Mouse (Mus musculus) liver, postnatal 0 days (tissue): ENCODE data around the gene Fads1. TPM values are rescaled to one million over a fixed set of nuclear protein-coding genes. Genes with fewer than 3 reads are reported as not detected.

Source experiments
- ATAC-seq: fragments of 200-750 bp; cut with Nextera tagmentation; 2 replicates; pipeline ENCODE4 v1.8.0; 2017; ENCODE audit warnings: mild to moderate bottlenecking, moderate library complexity
- DNase-seq: peaks from one replicate; pipeline ENCODE4 v3.0.0-alpha.2; 2016
- H3K27ac ChIP-seq: fragments of 300-500 bp; sonication (generic); 2 replicates; pipeline ENCODE4 v1.5.1; 2014; ENCODE audit warnings: antibody characterized with exemption, moderate library complexity, mild to moderate bottlenecking, low read depth
- H3K27me3 ChIP-seq: fragments of 300-500 bp; sonication (generic); 2 replicates; pipeline ENCODE4 v1.6.1; 2014; ENCODE audit warnings: low read length, control low read depth, mixed read lengths; ENCODE audit not compliant: insufficient read depth
- H3K36me3 ChIP-seq: fragments of 300-500 bp; sonication (generic); replicated peaks from 2 replicates; pipeline ENCODE4 v1.6.1; 2014; ENCODE audit warnings: mild to moderate bottlenecking, control low read depth, low read length, moderate library complexity, mixed read lengths; ENCODE audit not compliant: insufficient read depth
- H3K4me1 ChIP-seq: fragments of 300-500 bp; sonication (generic); 2 replicates; pipeline ENCODE4 v1.6.1; 2014; ENCODE audit warnings: antibody characterized with exemption, mild to moderate bottlenecking, control low read depth; ENCODE audit not compliant: insufficient read depth
- H3K4me2 ChIP-seq: fragments of 300-500 bp; sonication (generic); 2 replicates; pipeline ENCODE4 v1.6.1; 2014; ENCODE audit warnings: low read depth, mild to moderate bottlenecking, low read length, moderate library complexity, mixed read lengths
- H3K4me3 ChIP-seq: fragments of 300-500 bp; sonication (generic); 2 replicates; pipeline ENCODE4 v1.5.1; 2014; ENCODE audit warnings: low read depth, low read length
- H3K9ac ChIP-seq: fragments of 300-500 bp; sonication (generic); replicated peaks from 2 replicates; pipeline ENCODE4 v1.6.1; 2014; ENCODE audit warnings: mild to moderate bottlenecking, moderate library complexity
- H3K9me3 ChIP-seq: fragments of 300-500 bp; sonication (generic); 2 replicates; pipeline ENCODE4 v1.6.1; 2016; ENCODE audit warnings: mild to moderate bottlenecking, control low read depth, low read length, mixed read lengths
- CTCF ChIP-seq: sonication (generic); IDR thresholded peaks from 2 replicates; pipeline ENCODE4 v1.5.1; 2016; ENCODE audit warnings: antibody characterized with exemption, low read depth
- EP300 ChIP-seq: IDR thresholded peaks from 2 replicates; pipeline ENCODE4 v1.6.1; 2016; ENCODE audit warnings: antibody characterized with exemption, low read depth, mild to moderate bottlenecking
- WGBS: fragments of 180-500 bp; shearing (Covaris S2); extraction: QIAGEN DNeasy Blood & Tissue Kit; methylation state at CpG from one replicate; pipeline ENCODE4 v1.1.7; 2014; ENCODE audit not compliant: insufficient replicate concordance; 5-methylcytosine and 5-hydroxymethylcytosine counted together
- polyA plus RNA-seq: library from polyadenylated mRNA; unstranded; fragments of >200 nt; fragmentation: Nextera tagmentation; extraction: Ambion mirVana; gene quantifications from 2 replicates; pipeline ENCODE4 v1.2.1, GENCODE M21; 2015

Gene Fads1
- polyA plus RNA-seq, 1 experiment from 2014 or later = 97.1 TPM

GRCm38 (mm10) chr19:10183299-10183983, 753 bp downstream of the Fads1 start:
- Histone ChIP-seq H3K27me3 (no peaks in the 10 kb centered on the region), H3K9ac (peak overlapping the region; percentile 83), H3K4me1 (peaks cover 29% of the 10 kb centered on the region), H3K27ac (peak overlapping the region; percentile 89), H3K4me3 (peak overlapping the region; percentile 95), H3K4me2 (peak overlapping the region; percentile 96), H3K36me3 (peaks cover 29% of the 10 kb centered on the region), H3K9me3 (0 out of 2 replicates have a peak, but pooled peaks cover under 1% of the 10 kb centered on the region)
- WGBS = 3% methylated on average over 35 of the region's 35 CpGs
- TF ChIP-seq CTCF (no peak), EP300 (no peak)
- ATAC-seq = peak; percentile 74
- peak; percentile 70 for DNase-seq

DNA sequence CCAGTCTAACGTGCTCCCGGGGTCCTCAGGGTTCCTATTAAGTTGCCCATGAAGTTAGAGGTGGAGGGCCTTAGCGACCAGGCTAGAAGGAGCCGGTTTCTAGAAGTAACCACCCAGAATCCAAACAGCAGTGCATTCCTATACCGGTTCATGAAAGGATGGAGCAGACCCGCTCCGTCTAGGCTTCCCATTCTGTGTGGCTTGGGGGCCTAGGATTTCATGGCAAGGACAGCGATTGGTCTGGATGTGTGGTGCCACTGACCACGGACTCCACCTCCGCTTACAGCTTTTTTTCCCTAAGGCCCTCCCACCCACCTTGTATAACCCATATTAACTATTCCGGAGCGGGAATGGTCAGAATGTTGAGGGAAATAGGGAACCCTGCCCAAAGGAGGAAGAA, 1.4 kb downstream of the Fads1 start:
- H3K4me1 ChIP-seq = peaks cover 29% of the 10 kb centered on the region
- peaks cover 36% of the 10 kb centered on the region for H3K36me3 ChIP-seq
- H3K27me3 ChIP-seq = no peaks in the 10 kb centered on the region
- 37% methylated on average over 12 of the region's 12 CpGs for WGBS
- H3K9ac ChIP-seq = peak overlapping the region; percentile 83
- DNase-seq (no peak), ATAC-seq (peak; percentile 20)
- H3K4me3 ChIP-seq = peak overlapping the region; percentile 95
- peak overlapping the region; percentile 96 for H3K4me2 ChIP-seq
- TF ChIP-seq EP300 = no peak
- TF ChIP-seq CTCF = no peak
- no peaks in the 10 kb centered on the region for H3K9me3 ChIP-seq
- H3K27ac ChIP-seq = peak overlapping the region; percentile 89

- H3K4me3 ChIP-seq = no peak overlapping the region
- ATAC-seq (no peak), DNase-seq (no peak)
- TF ChIP-seq CTCF (no peak), EP300 (no peak)
- peaks cover 46% of the 10 kb centered on the region for H3K36me3 ChIP-seq
- no peaks in the 10 kb centered on the region for H3K9me3 ChIP-seq
- peaks cover 29% of the 10 kb centered on the region for H3K4me1 ChIP-seq
- H3K27me3 ChIP-seq = no peaks in the 10 kb centered on the region
- H3K4me2 ChIP-seq = no peak overlapping the region
- H3K9ac ChIP-seq = no peak overlapping the region; the same call in 1 of the 2 replicates
- H3K27ac ChIP-seq = no peak overlapping the region
- 92% methylated on average over 3 of the region's 3 CpGs for WGBS
Observed at GRCm38 (mm10) chr19:10185876-10186275, 3.2 kb downstream of the Fads1 start.

- H3K27ac ChIP-seq = no peak overlapping the region
- H3K4me1 ChIP-seq = peaks cover 36% of the 10 kb centered on the region
- WGBS = 89% methylated on average over 8 of the region's 8 CpGs
- H3K9ac ChIP-seq = no peak overlapping the region
- no peak overlapping the region for H3K4me2 ChIP-seq
- no peaks in the 10 kb centered on the region for H3K9me3 ChIP-seq
- DNase-seq (no peak), ATAC-seq (no peak)
- no peaks in the 10 kb centered on the region for H3K27me3 ChIP-seq
- peaks cover 51% of the 10 kb centered on the region for H3K36me3 ChIP-seq
- H3K4me3 ChIP-seq = no peak overlapping the region
- TF ChIP-seq CTCF (no peak), EP300 (no peak)
Observed at GRCm38 (mm10) chr19:10186569-10186968, 3.9 kb downstream of the Fads1 start.

- DNase-seq (no peak), ATAC-seq (peak; percentile 7; the same call in 1 of the 2 replicates)
- 75% methylated on average over 10 of the region's 10 CpGs for WGBS
- Histone ChIP-seq H3K27me3 (no peaks in the 10 kb centered on the region), H3K4me2 (no peak overlapping the region), H3K9me3 (no peaks in the 10 kb centered on the region), H3K27ac (0 out of 2 replicates have a peak overlapping the region, but pooled peaks have one; percentile 16), H3K4me3 (no peak overlapping the region), H3K36me3 (peaks cover 67% of the 10 kb centered on the region), H3K9ac (no peak overlapping the region), H3K4me1 (peaks cover 35% of the 10 kb centered on the region)
- TF ChIP-seq CTCF (no peak), EP300 (no peak)
Observed at GRCm38 (mm10) chr19:10188281-10188811, 5.7 kb downstream of the Fads1 start.

DNA sequence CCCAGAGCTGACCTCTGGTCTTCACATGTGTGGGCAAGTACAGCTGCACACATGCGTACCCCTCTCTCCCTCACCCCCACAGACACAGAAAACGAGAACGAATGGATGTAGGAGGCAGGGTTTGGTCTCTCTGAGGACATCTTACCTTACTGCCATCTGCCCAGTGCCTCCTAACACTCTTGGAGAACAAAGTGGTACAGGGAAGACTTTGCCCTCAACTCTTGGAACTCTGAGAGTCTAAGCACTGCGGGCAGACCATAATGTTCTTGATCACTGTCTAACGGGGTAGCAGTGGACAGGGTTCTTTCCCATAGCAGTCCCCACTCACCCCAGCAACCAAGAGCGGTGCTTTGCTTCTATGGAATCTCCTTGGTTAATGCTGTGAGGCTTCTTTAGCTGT, 6.3 kb downstream of the Fads1 start:
- Histone ChIP-seq H3K9ac (no peak overlapping the region), H3K36me3 (peaks cover 73% of the 10 kb centered on the region), H3K27me3 (no peaks in the 10 kb centered on the region), H3K9me3 (no peaks in the 10 kb centered on the region), H3K4me2 (no peak overlapping the region), H3K4me3 (no peak overlapping the region), H3K27ac (no peak overlapping the region), H3K4me1 (peaks cover 32% of the 10 kb centered on the region)
- 95% methylated on average over 6 of the region's 6 CpGs for WGBS
- DNase-seq (no peak), ATAC-seq (no peak)
- no peak for TF ChIP-seq CTCF
- no peak for TF ChIP-seq EP300
